Mouse (Mus musculus): Measurements from ENCODE around the gene Pcnt. TPM values are rescaled to one million over a fixed set of nuclear protein-coding genes. Genes with fewer than 3 reads are reported as not detected.
A peak's percentile ranks its signal among the peaks of the same experiment; 100 is the strongest.

Pcnt gene
- total and polyA plus RNA-seq, 3 experiments = 27.4 to 56.7 (median 42.2) TPM

- DNase-seq = peak in 1 of 2 experiments; percentile 40
- Histone ChIP-seq H3K36me3 (ENCODE audit: control insufficient read depth, insufficient read depth, low read length) (no peaks in the 10 kb centered on the region), H3K27ac (peak overlapping the region; percentile 57; the same call in 1 of the 2 replicates), H3K9ac (ENCODE audit: low read depth, low read length) (no peak overlapping the region), H3K27me3 (ENCODE audit: control insufficient read depth, insufficient read depth, low read length) (no peaks in the 10 kb centered on the region), H3K4me3 (peak overlapping the region; percentile 74), H3K79me2 (replicated peaks; ENCODE audit: control insufficient read depth, insufficient read depth, low read length) (peaks cover 4% of the 10 kb centered on the region), H3K4me1 (ENCODE audit: control insufficient read depth, insufficient read depth, low read length) (peaks cover 3% of the 10 kb centered on the region)
- intact Hi-C loops (cut with DNase I) = no loop called here
- 8% methylated on average over 8 of the region's 8 CpGs for WGBS
- TF ChIP-seq EP300 (IDR thresholded peaks at IDR 0.05; ENCODE audit: insufficient read depth, low read depth, low read length) (no peak), POLR2A (IDR thresholded peaks at IDR 0.05; ENCODE audit: insufficient read depth, low read depth, low read length) (no peak), CTCF (IDR thresholded peaks at IDR 0.05) (no peak)
Measured at GRCm38 (mm10) chr10:76346043-76346491, 96.5 kb downstream of the Pcnt start.

- H3K36me3 ChIP-seq (ENCODE audit: control insufficient read depth, insufficient read depth, low read length) = no peaks in the 10 kb centered on the region
- H3K4me1 ChIP-seq (ENCODE audit: control insufficient read depth, insufficient read depth, low read length) = peaks cover 3% of the 10 kb centered on the region
- peak overlapping the region; percentile 57 for H3K27ac ChIP-seq
- WGBS = 2% methylated on average over 12 of the region's 12 CpGs
- H3K79me2 ChIP-seq (replicated peaks; ENCODE audit: control insufficient read depth, insufficient read depth, low read length) = peaks cover 4% of the 10 kb centered on the region
- intact Hi-C loops (cut with DNase I) = no loop called here
- no peak for TF ChIP-seq EP300 (IDR thresholded peaks at IDR 0.05; ENCODE audit: insufficient read depth, low read depth, low read length)
- no peak for TF ChIP-seq CTCF (IDR thresholded peaks at IDR 0.05)
- no peak; the same call in 1 of the 2 replicates for TF ChIP-seq POLR2A (IDR thresholded peaks at IDR 0.05; ENCODE audit: insufficient read depth, low read depth, low read length)
- H3K4me3 ChIP-seq = peak overlapping the region; percentile 74
- DNase-seq = no peak
- no peaks in the 10 kb centered on the region for H3K27me3 ChIP-seq (ENCODE audit: control insufficient read depth, insufficient read depth, low read length)
- H3K9ac ChIP-seq (ENCODE audit: low read depth, low read length) = peak overlapping the region; percentile 73
Measured at GRCm38 (mm10) chr10:76345540-76345902, 97.1 kb downstream of the Pcnt start.

GRCm38 (mm10) chr10:76344711-76345539, 97.7 kb downstream of the Pcnt start, which contains the start of gene Dip2a:
Gene Dip2a (minus strand): TSS chr10:76345291.
- TF ChIP-seq EP300 (IDR thresholded peaks at IDR 0.05; ENCODE audit: insufficient read depth, low read depth, low read length) = no peak
- peak; percentile 62; the same call in 1 of the 2 replicates for TF ChIP-seq POLR2A (IDR thresholded peaks at IDR 0.05; ENCODE audit: insufficient read depth, low read depth, low read length)
- intact Hi-C loops (cut with DNase I) = no loop called here
- peak within 1 kb of the TSS; percentile 89 for H3K27ac ChIP-seq
- peak within 1 kb of the TSS; percentile 97 for H3K9ac ChIP-seq (ENCODE audit: low read depth, low read length)
- DNase-seq = peak; percentile 98 to 99
- WGBS = under 1% methylated on average over 91 of the region's 94 CpGs
- peaks cover 4% of the 10 kb centered on the region for H3K79me2 ChIP-seq (replicated peaks; ENCODE audit: control insufficient read depth, insufficient read depth, low read length)
- no peaks in the 10 kb centered on the region for H3K36me3 ChIP-seq (ENCODE audit: control insufficient read depth, insufficient read depth, low read length)
- H3K27me3 ChIP-seq (ENCODE audit: control insufficient read depth, insufficient read depth, low read length) = no peaks in the 10 kb centered on the region
- peaks cover 3% of the 10 kb centered on the region for H3K4me1 ChIP-seq (ENCODE audit: control insufficient read depth, insufficient read depth, low read length)
- peak within 1 kb of the TSS; percentile 74 for H3K4me3 ChIP-seq

- intact Hi-C loops (cut with DNase I) = no loop called here
- 14% methylated on average over 4 of the region's 4 CpGs for WGBS
Measured at GRCm38 (mm10) chr10:76334350-76334749, 108.2 kb downstream of the Pcnt start.

GRCm38 (mm10) chr10:76332040-76332439, 110.5 kb downstream of the Pcnt start:
- H3K27me3 ChIP-seq (ENCODE audit: control insufficient read depth, insufficient read depth, low read length) = no peaks in the 10 kb centered on the region
- intact Hi-C loops (cut with DNase I) = no loop called here
- peaks cover 1% of the 10 kb centered on the region; the same call in 1 of the 2 replicates for H3K79me2 ChIP-seq (replicated peaks; ENCODE audit: control insufficient read depth, insufficient read depth, low read length)
- DNase-seq = no peak
- WGBS = 87% methylated on average over 2 of the region's 2 CpGs
- H3K27ac ChIP-seq = no peak overlapping the region
- no peak overlapping the region for H3K4me3 ChIP-seq
- H3K9ac ChIP-seq (ENCODE audit: low read depth, low read length) = no peak overlapping the region
- TF ChIP-seq CTCF (IDR thresholded peaks at IDR 0.05) = no peak
- no peak for TF ChIP-seq EP300 (IDR thresholded peaks at IDR 0.05; ENCODE audit: insufficient read depth, low read depth, low read length)
- no peak for TF ChIP-seq POLR2A (IDR thresholded peaks at IDR 0.05; ENCODE audit: insufficient read depth, low read depth, low read length)
- H3K36me3 ChIP-seq (ENCODE audit: control insufficient read depth, insufficient read depth, low read length) = no peaks in the 10 kb centered on the region
- H3K4me1 ChIP-seq (ENCODE audit: control insufficient read depth, insufficient read depth, low read length) = peaks cover 5% of the 10 kb centered on the region; the same call in 1 of the 2 replicates

More at GRCm38 (mm10) chr10:76334350-76334749, 108.2 kb downstream of the Pcnt start:
- TF ChIP-seq CTCF (IDR thresholded peaks at IDR 0.05) (no peak), POLR2A (IDR thresholded peaks at IDR 0.05; ENCODE audit: insufficient read depth, low read depth, low read length) (no peak), EP300 (IDR thresholded peaks at IDR 0.05; ENCODE audit: insufficient read depth, low read depth, low read length) (no peak)
- peaks cover 7% of the 10 kb centered on the region; the same call in 1 of the 2 replicates for H3K4me1 ChIP-seq (ENCODE audit: control insufficient read depth, insufficient read depth, low read length)
- no peaks in the 10 kb centered on the region for H3K36me3 ChIP-seq (ENCODE audit: control insufficient read depth, insufficient read depth, low read length)
- no peak overlapping the region for H3K27ac ChIP-seq
- no peak overlapping the region for H3K9ac ChIP-seq (ENCODE audit: low read depth, low read length)
- H3K79me2 ChIP-seq (replicated peaks; ENCODE audit: control insufficient read depth, insufficient read depth, low read length) = peaks cover 1% of the 10 kb centered on the region; the same call in 1 of the 2 replicates
- DNase-seq = no peak
- no peak overlapping the region for H3K4me3 ChIP-seq
- H3K27me3 ChIP-seq (ENCODE audit: control insufficient read depth, insufficient read depth, low read length) = no peaks in the 10 kb centered on the region

GRCm38 (mm10) chr10:76329093-76329492, 113.5 kb downstream of the Pcnt start:
- intact Hi-C loops (cut with DNase I) = no loop called here
- H3K27me3 ChIP-seq (ENCODE audit: control insufficient read depth, insufficient read depth, low read length) = no peaks in the 10 kb centered on the region
- TF ChIP-seq CTCF (IDR thresholded peaks at IDR 0.05) = no peak
- TF ChIP-seq POLR2A (IDR thresholded peaks at IDR 0.05; ENCODE audit: insufficient read depth, low read depth, low read length) = no peak
- no peak for TF ChIP-seq EP300 (IDR thresholded peaks at IDR 0.05; ENCODE audit: insufficient read depth, low read depth, low read length)
- no peak overlapping the region for H3K9ac ChIP-seq (ENCODE audit: low read depth, low read length)
- no peak overlapping the region for H3K4me3 ChIP-seq
- no peaks in the 10 kb centered on the region for H3K4me1 ChIP-seq (ENCODE audit: control insufficient read depth, insufficient read depth, low read length)
- H3K36me3 ChIP-seq (ENCODE audit: control insufficient read depth, insufficient read depth, low read length) = no peaks in the 10 kb centered on the region
- 78% methylated on average over 4 of the region's 4 CpGs for WGBS
- no peak for DNase-seq
- H3K27ac ChIP-seq = no peak overlapping the region
- peaks cover 1% of the 10 kb centered on the region; the same call in 1 of the 2 replicates for H3K79me2 ChIP-seq (replicated peaks; ENCODE audit: control insufficient read depth, insufficient read depth, low read length)

All from heart, adult 2 months (tissue).